Mouse (Mus musculus) ES-E14 (cell line): ENCODE measurements around the gene Frem3. TPM values are rescaled to one million over a fixed set of nuclear protein-coding genes. Genes with fewer than 3 reads are reported as not detected.

Experiments
- DNase-seq: peaks from one replicate; pipeline ENCODE4 v3.0.0-alpha.2; 2013; ENCODE audit warnings: low read depth, low spot score
- H3K27ac ChIP-seq: 2 replicates; pipeline ENCODE4 v1.5.1; 2012; ENCODE audit warnings: low read depth, mild to moderate bottlenecking, low read length, moderate library complexity, mixed read lengths; ENCODE audit not compliant: poor library complexity, insufficient read depth, severe bottlenecking
- H3K36me3 ChIP-seq: 2 replicates; pipeline ENCODE4 v1.6.1; 2012; ENCODE audit warnings: mild to moderate bottlenecking, low read length, moderate library complexity, mixed read lengths; ENCODE audit not compliant: control insufficient read depth, poor library complexity, insufficient read depth, severe bottlenecking
- H3K4me1 ChIP-seq, 2 experiments: fragments of 150-350 bp in 1 of 2; sonication (generic) in 1 of 2; 2 replicates each; pipeline ENCODE4 v1.6.1; 2012; ENCODE audit warnings: low read length in 2 of 2, mild to moderate bottlenecking in 1 of 2, mixed read lengths in 1 of 2; ENCODE audit not compliant: control insufficient read depth in 2 of 2, insufficient read depth in 2 of 2, poor library complexity in 1 of 2
- H3K4me3 ChIP-seq, 2 experiments: fragments of 150-350 bp in 1 of 2; sonication (generic) in 1 of 2; 2 replicates each; pipeline ENCODE4 v1.5.1; 2012; ENCODE audit warnings: low read length in 2 of 2, low read depth in 1 of 2, mild to moderate bottlenecking in 1 of 2, mixed read lengths in 1 of 2; ENCODE audit not compliant: insufficient read depth in 1 of 2, poor library complexity in 1 of 2, severe bottlenecking in 1 of 2
- H3K9ac ChIP-seq: 2 replicates; pipeline ENCODE4 v1.6.1; 2012; ENCODE audit warnings: low read depth, mild to moderate bottlenecking, low read length, mixed read lengths; ENCODE audit not compliant: poor library complexity, insufficient read depth, severe bottlenecking
- H3K9me3 ChIP-seq: fragments of 150-350 bp; sonication (generic); 2 replicates; pipeline ENCODE4 v1.6.1; 2012; ENCODE audit warnings: low read depth, mild to moderate bottlenecking, low read length; ENCODE audit not compliant: control insufficient read depth, insufficient read depth
- CHD2 ChIP-seq: IDR thresholded peaks from 2 replicates; pipeline ENCODE4 v1.6.1; 2014; ENCODE audit warnings: mild to moderate bottlenecking, low read depth, low read length, inconsistent platforms
- HCFC1 ChIP-seq: IDR thresholded peaks from 2 replicates; pipeline ENCODE4 v1.6.1; 2012; ENCODE audit warnings: low read length, inconsistent platforms, borderline replicate concordance; ENCODE audit not compliant: insufficient read depth
- MAFK ChIP-seq: IDR thresholded peaks from 2 replicates; pipeline ENCODE4 v1.6.1; 2014; ENCODE audit warnings: mild to moderate bottlenecking, low read depth, low read length, inconsistent platforms; ENCODE audit not compliant: insufficient read depth
- ZC3H11A ChIP-seq: IDR thresholded peaks from 2 replicates; pipeline ENCODE4 v1.6.1; 2012; ENCODE audit warnings: low read depth, mild to moderate bottlenecking, inconsistent platforms, low read length, borderline replicate concordance
- ZNF384 ChIP-seq: IDR thresholded peaks from 2 replicates; pipeline ENCODE4 v1.6.1; 2012; ENCODE audit warnings: low read depth, low read length, inconsistent platforms
- in situ Hi-C, 2 experiments: fragments of 600-800 bp; cut with MboI; formaldehyde crosslinking; loops; one replicate each; pipeline ENCODE4 v1.15.1; 2025; ENCODE audit warnings: low sequenced_read_pairs in 2 of 2, inconsistent platforms in 1 of 2; ENCODE audit not compliant: unreplicated experiment in 2 of 2
- total RNA-seq: library from RNA; depleted of rRNA; stranded (reverse); fragments of 300-350 nt; gene quantifications from 2 replicates; pipeline ENCODE4 v1.2.3, GENCODE M21; 2012

Gene Frem3
- total RNA-seq, 1 experiment = not detected

DNA sequence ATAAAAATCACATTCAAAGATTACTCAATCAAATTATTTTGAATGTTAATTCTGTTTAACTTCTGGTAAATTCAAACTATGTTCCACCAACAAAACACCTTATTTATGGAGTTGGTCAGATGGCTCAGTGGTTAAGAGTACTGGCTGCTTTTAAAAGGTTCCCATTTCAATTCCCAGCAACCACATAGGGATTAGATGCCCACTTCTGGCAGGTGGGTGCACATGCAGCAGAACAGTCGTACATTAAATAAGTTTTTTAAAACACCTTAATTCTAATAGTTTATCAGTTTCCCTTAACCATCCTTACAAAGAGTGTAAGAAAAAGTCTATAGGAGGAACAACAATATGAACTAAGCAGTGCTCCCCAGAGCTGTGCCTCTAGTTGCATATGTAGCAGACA, 103.6 kb downstream of the Frem3 start:
- no peak overlapping the region for H3K27ac ChIP-seq
- TF ChIP-seq ZNF384 = no peak
- TF ChIP-seq MAFK = no peak
- TF ChIP-seq CHD2 = no peak
- no peak overlapping the region for H3K4me3 ChIP-seq
- DNase-seq = no peak
- H3K9ac ChIP-seq = no peak overlapping the region
- in situ Hi-C loops = no loop called here
- H3K4me1 ChIP-seq = peaks cover 0 to 3% of the 10 kb centered on the region in 2 experiments; a peak in 1 of 4 replicates
- no peaks in the 10 kb centered on the region for H3K9me3 ChIP-seq
- H3K36me3 ChIP-seq = peaks cover 8% of the 10 kb centered on the region

DNA sequence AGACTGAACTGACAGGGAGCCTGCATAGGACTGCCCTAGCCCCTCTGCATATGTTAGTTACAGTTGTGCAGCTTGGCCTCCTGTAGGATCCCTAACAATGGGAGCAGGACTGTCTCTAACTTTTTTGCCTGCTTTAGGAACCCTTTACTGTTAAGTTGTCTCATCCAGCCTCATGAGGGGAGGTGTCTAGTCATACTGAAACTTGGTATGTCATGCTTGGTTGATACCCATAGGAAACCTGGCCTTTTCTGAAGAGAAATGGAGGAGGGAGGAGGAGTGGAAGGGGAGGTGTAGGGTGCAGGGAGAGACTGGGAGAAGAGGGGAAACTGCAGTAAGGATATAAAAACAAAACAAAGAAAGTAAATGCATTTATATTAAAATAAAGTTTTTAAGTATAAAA, 121.4 kb downstream of the Frem3 start:
- DNase-seq = no peak
- no peak for TF ChIP-seq ZNF384
- no peak for TF ChIP-seq ZC3H11A
- in situ Hi-C loops = loop anchor here in 1 of 2 experiments (25.0 kb wide), 1 partner anchor 1045 kb away; no protein-coding TSS in a partner anchor
- no peak overlapping the region for H3K4me3 ChIP-seq
- peaks cover 0 to 5% of the 10 kb centered on the region in 2 experiments; a peak in 1 of 4 replicates for H3K4me1 ChIP-seq
- H3K9ac ChIP-seq = no peak overlapping the region
- no peaks in the 10 kb centered on the region for H3K9me3 ChIP-seq
- H3K27ac ChIP-seq = no peak overlapping the region
- peaks cover 10% of the 10 kb centered on the region for H3K36me3 ChIP-seq

DNA sequence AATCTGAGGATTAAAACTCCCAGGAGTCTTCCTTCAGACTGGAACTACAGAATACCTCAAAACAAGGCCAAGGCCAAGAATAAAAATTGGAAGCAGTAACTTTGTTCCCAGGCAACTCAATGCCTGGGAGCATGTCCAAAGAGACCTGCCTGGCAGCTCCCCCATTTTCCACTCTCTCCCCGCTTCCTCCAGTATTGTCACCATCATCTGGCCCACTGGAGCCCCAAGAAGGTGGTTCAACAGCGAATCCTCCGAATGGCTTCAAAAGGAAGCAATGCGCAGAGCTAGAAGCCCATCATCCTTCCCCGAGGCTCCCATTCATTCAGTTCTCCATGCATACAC, 127.1 kb downstream of the Frem3 start:
- Histone ChIP-seq H3K9ac (peak overlapping the region; percentile 83), H3K27ac (peak overlapping the region; percentile 80), H3K36me3 (peaks cover 6% of the 10 kb centered on the region), H3K9me3 (no peaks in the 10 kb centered on the region), H3K4me3 (peak overlapping the region; percentile 79 to 85), H3K4me1 (peaks cover 2 to 6% of the 10 kb centered on the region in 2 experiments; a peak in 3 of 4 replicates)
- TF ChIP-seq ZNF384 (no peak), HCFC1 (0 out of 2 replicates have a peak, but pooled peaks have one; percentile 14), ZC3H11A (no peak)
- in situ Hi-C loops = loop anchor here in 1 of 2 experiments (25.0 kb wide), 1 partner anchor 1051 kb away; no protein-coding TSS in a partner anchor
- DNase-seq = no peak

DNA sequence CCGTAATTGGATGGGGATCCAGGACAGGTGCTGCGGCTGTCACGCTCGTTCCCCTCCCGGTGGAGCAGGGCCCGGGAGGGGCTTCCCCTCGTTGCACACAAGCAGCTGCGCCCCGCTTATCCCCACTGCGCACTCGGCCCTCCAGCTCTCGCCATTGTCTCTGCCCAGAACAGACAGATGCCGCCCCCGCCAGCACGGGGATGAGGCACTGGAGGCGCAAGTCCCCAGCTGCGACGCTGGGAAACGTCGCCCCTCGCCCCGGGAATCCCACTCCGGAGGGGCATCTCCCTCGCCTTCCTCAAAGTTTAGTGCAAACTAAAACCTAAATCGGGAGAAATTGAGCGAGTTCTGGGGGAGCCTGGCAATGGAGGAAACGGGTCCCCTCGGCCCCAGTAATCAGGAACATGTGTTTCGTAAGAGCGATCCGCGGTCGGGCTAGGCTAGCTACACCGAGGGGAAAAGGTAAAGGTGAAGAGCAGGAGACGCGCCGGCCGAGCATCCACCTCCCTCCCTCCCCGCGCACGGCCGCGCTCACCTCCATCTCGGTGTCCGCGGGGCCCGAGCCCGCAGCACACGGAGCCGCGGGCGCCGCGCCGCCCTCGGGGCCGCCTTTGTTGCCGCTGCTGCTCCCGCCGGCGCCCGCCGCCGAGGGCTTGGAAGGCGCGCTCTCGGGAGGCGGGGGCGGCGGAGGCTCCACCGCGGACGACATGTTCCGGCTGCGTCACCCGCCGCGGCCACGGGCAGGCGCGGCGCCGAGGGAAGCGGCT, 127.7 kb downstream of the Frem3 start:
- Histone ChIP-seq H3K9ac (peak overlapping the region; percentile 83), H3K9me3 (no peaks in the 10 kb centered on the region), H3K36me3 (peaks cover 6% of the 10 kb centered on the region), H3K27ac (peak overlapping the region; percentile 80), H3K4me1 (peaks cover 2 to 6% of the 10 kb centered on the region in 2 experiments; a peak in 3 of 4 replicates), H3K4me3 (peak overlapping the region; percentile 79 to 85)
- no peak for DNase-seq
- TF ChIP-seq HCFC1 = peak; percentile 15; the same call in 1 of the 2 replicates
- no peak for TF ChIP-seq ZNF384
- TF ChIP-seq CHD2 = no peak
- in situ Hi-C loops = loop anchor here in 1 of 2 experiments (25.0 kb wide), 1 partner anchor 1051 kb away; no protein-coding TSS in a partner anchor
